Mouse (Mus musculus) myocyte (in vitro differentiated cells): ENCODE data around the gene Cep55.

Experiments used
- CEBPB ChIP-seq: IDR thresholded peaks from 2 replicates; pipeline ENCODE4 v1.6.1; 2011; ENCODE audit warnings: mild to moderate bottlenecking, moderate library complexity; ENCODE audit not compliant: poor library complexity, insufficient read depth, severe bottlenecking
- E2F4 ChIP-seq: IDR thresholded peaks from one replicate; pipeline ENCODE4 v1.6.1; 2011; ENCODE audit warnings: mild to moderate bottlenecking, control low read depth, moderate library complexity; ENCODE audit not compliant: insufficient read depth
- MAX ChIP-seq: IDR thresholded peaks from one replicate; pipeline ENCODE4 v1.6.1; 2011; ENCODE audit warnings: low read depth, mild to moderate bottlenecking, control low read depth
- MYOD1 ChIP-seq, 3 experiments: IDR thresholded peaks; one replicate each; pipeline ENCODE4 v1.6.1; 2011; ENCODE audit warnings: control low read depth in 2 of 3, low read depth in 2 of 3, mild to moderate bottlenecking in 2 of 3, moderate library complexity in 1 of 3; ENCODE audit not compliant: insufficient read length in 2 of 3, control insufficient read depth in 1 of 3
- MYOG ChIP-seq, 3 experiments: IDR thresholded peaks; one replicate each; pipeline ENCODE4 v1.6.1; 2011; ENCODE audit warnings: control low read depth in 2 of 3, low read depth in 2 of 3, mild to moderate bottlenecking in 2 of 3; ENCODE audit not compliant: insufficient read length in 2 of 3, control insufficient read depth in 1 of 3, insufficient read depth in 1 of 3
- POLR2A ChIP-seq: IDR thresholded peaks from one replicate; pipeline ENCODE4 v1.6.1; 2011; ENCODE audit warnings: low read depth, mild to moderate bottlenecking, control low read depth, moderate library complexity; ENCODE audit not compliant: insufficient read length
- POLR2AphosphoS2 ChIP-seq: IDR thresholded peaks from one replicate; pipeline ENCODE4 v1.6.1; 2011; ENCODE audit warnings: low read depth, control low read depth; ENCODE audit not compliant: insufficient read length
- SRF ChIP-seq: IDR thresholded peaks from one replicate; pipeline ENCODE4 v1.6.1; 2011; ENCODE audit warnings: low read depth; ENCODE audit not compliant: control insufficient read depth, insufficient read length
- TCF12 ChIP-seq: IDR thresholded peaks from one replicate; pipeline ENCODE4 v1.6.1; 2011; ENCODE audit warnings: mild to moderate bottlenecking, control low read depth; ENCODE audit not compliant: poor library complexity, insufficient read depth, severe bottlenecking
- TCF3 ChIP-seq: IDR thresholded peaks from one replicate; pipeline ENCODE4 v1.6.1; 2011; ENCODE audit warnings: low read depth, control low read depth; ENCODE audit not compliant: insufficient read length
- USF1 ChIP-seq: IDR thresholded peaks from one replicate; pipeline ENCODE4 v1.6.1; 2011; ENCODE audit warnings: low read depth, mild to moderate bottlenecking, control low read depth, moderate library complexity

- TF ChIP-seq POLR2A (no peak), MAX (no peak), USF1 (no peak), MYOG (IDR thresholded peaks at IDR 0.05; ENCODE audit: control insufficient read depth in 1 of 3, insufficient read depth in 1 of 3, insufficient read length in 2 of 3, low read depth in 2 of 3) (no peak), POLR2AphosphoS2 (no peak), TCF12 (no peak), TCF3 (no peak), E2F4 (no peak), CEBPB (no peak), SRF (no peak), MYOD1 (IDR thresholded peaks at IDR 0.05; ENCODE audit: control insufficient read depth in 1 of 3, insufficient read length in 2 of 3, low read depth in 2 of 3) (no peak)
These were observed 54.9 kb downstream of the Cep55 start for GRCm38 (mm10) chr19:38109506-38110242.
